Mouse (Mus musculus): ENCODE results near the gene Nr2f6. TPM values are rescaled to one million over a fixed set of nuclear protein-coding genes. Genes with fewer than 3 reads are reported as not detected.
"Not testable (repeated sequence)": the region's sequence is repeated elsewhere in the genome, so short reads cannot be mapped to it uniquely, and the experiment has no call there.

The Nr2f6 gene
- polyA plus RNA-seq, 1 experiment from 2014 or later = 18.4 TPM

DNA sequence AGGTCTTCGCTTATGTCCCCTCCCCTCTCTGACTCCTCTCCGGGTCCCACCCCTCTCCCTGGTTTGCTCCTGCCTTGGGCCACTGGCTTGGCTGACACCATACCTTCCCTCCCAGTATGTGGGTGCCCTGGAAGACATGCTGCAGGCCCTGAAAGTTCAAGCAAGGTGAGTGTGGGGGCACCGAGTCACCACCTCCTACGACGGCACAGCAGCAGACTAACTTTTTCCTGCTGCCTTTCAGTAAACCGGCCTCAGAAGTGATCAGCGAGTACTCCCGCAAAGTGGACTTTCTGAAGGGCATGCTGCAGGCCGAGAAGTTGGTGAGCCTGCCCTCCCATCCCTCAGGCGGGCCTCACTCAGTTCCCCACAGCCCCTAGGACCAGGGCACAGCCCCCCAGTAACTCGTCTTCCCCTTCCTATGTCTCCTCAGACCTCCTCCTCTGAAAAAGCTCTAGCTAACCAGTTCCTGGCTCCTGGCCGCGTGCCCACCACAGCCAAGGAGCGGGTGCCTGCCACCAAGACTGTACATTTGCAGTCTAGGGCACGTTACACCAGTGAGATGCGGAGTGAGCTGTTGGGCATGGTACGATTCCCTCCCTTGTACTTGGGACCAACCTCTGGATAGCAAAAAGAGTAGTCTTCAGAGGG, 14.1 kb downstream of the Nr2f6 start:
- DNase-seq (ENCODE audit: low spot score) = no peak

- peak; percentile 93 for DNase-seq (ENCODE audit: low spot score)
Observed at GRCm38 (mm10) chr8:71366771-71367528, 14.8 kb downstream of the Nr2f6 start, which contains the start of gene Use1. TSS of gene Use1 (plus strand) at chr8:71366848.

DNA sequence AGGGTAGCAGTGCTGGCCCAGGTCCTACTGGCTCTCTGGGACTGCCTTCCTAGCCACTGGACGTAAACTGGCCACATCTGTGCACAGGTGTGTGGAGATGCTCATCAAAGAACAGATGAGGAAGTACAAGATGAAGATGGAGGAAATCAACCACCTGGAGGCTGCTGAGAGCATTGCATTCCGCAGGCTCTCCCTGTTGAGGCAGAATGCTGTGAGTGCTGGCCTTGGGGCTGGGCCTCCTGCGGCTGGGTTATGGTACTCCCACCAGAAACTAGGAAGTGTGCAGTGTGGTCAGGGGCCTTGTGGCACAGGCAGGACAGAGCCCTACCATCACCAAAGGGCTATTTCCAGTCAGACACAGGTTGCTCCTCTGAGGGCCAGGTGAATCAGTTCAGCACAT, 23.7 kb downstream of the Nr2f6 start:
- DNase-seq (ENCODE audit: low spot score) = no peak

DNA sequence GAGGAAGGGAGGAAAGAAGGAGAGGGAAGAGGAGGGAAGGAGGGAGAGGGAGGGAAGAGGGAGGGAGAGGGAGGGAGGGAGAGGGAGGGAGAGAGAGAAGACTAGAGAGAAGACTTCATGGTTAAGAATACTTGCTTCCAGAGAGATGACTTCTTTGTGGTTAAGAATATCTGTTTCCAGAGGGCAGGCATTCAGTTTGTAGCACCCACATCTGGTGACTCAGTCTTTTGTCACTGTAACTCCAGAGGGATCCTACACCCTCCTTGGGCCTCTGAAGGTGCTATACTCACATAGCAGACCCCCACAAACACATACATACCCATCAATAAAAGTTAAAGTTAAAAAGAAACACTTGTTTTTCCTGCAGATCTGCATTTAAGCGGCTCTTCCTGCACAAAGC, 30.2 kb downstream of the Nr2f6 start:
- no peak for DNase-seq (ENCODE audit: low spot score)

DNA sequence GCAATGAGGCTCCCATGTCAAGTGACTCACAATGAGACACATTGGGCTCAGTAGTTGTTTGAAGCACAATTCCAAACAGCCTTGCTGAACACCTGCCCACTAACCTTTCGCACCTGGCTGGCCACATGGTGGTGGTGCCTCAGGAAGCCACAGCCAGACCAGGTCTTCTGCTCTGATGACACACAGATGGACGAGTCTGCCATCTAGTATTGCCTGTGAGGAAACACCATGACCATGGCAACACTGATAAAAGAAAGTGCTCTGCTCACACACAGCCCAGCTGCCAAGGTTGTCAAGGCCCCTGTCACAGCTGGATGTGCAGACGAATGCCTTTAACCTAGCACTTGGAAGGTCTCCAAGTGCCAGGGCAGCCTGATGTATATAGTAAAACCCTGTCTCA, 30.6 kb downstream of the Nr2f6 start:
- DNase-seq (ENCODE audit: low spot score) = no peak

GRCm38 (mm10) chr8:71346581-71346980, 35.2 kb downstream of the Nr2f6 start:
- DNase-seq (ENCODE audit: low spot score) = no peak

DNA sequence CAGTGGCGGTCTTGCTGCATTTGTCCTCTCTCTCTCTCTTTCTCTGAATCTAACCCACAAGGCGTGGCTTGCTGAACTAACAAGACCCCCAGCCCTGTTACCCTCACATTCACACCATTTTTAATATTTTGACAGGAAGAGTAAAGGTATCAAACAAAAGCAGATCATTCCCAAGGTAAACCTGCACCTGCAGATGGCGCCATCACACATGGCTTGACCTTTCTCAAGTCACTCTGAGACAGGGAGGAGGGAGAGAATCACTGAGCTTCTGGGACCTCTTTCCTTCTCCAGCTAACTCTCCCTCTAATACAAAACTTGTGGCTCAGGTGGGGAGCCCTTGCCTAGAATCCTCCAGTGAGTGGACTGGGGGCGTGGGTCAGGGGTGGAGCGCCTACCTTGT, 41.1 kb downstream of the Nr2f6 start:
- peak; percentile 32 for DNase-seq (ENCODE audit: low spot score)

DNA sequence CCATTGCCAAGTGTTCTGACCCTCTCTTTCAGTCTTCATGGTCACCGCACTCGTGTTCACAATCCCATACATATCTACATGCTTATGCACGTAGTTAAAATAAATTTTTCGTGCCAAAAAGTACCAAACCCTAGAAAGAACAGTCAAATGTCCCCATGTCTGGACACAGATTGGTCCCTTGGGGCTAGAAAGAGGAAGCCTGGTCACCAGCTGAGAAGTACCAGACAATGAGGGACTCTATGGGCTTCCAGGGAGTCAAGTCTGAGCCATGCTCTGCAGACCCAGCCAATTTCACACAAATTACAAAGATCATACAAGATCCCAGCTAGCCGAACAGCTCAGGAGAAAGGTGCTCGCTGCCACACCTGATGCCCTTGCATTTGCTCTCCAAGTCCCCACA, 43.9 kb downstream of the Nr2f6 start:
- DNase-seq (ENCODE audit: low spot score) = not testable (repeated sequence)

DNA sequence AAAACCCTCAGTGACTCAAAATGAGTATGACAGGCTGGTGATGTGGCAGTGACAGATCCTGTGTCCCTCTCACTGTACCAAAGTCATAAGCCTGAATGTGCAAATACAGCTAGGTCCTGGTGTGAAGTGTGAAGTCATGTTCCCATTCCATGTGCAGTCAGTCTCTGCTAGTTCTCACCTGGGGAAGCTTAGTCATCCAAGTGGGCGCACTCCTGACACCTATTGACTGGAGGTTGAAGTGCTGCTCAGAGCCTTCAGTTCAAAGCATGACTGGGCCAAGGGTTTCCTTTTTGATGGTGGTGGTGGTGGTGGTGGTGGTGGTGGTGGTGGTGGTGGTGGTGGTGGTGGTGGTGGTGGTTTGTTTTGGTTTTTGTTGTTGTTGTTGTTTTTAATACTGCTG, 56.9 kb downstream of the Nr2f6 start:
- peak; percentile 38 for DNase-seq (ENCODE audit: low spot score)

Other genes with a start within 250 kb of the Nr2f6 start
- 16.4 and 18.7 TPM in 2 replicates for gene Myo9b, start 109.2 kb downstream of the Nr2f6 start, polyA plus RNA-seq (2015; fragmentation: Nextera tagmentation; extraction: Ambion mirVana)
- 39.3 and 48.6 TPM in 2 replicates for gene Haus8, start 109.0 kb downstream of the Nr2f6 start, polyA plus RNA-seq (2015; fragmentation: Nextera tagmentation; extraction: Ambion mirVana)
- gene Use1, start 15.1 kb downstream of the Nr2f6 start, polyA plus RNA-seq (2015; fragmentation: Nextera tagmentation; extraction: Ambion mirVana) = 143 and 152 TPM in 2 replicates
- 17.4 and 19.2 TPM in 2 replicates for gene Ocel1, start 10.7 kb downstream of the Nr2f6 start, polyA plus RNA-seq (2015; fragmentation: Nextera tagmentation; extraction: Ambion mirVana)
- 4.7 and 5.1 TPM in 2 replicates for gene Ushbp1, start 13.8 kb upstream of the Nr2f6 start, polyA plus RNA-seq (2015; fragmentation: Nextera tagmentation; extraction: Ambion mirVana)
- gene Babam1, start 14.9 kb upstream of the Nr2f6 start, polyA plus RNA-seq (2015; fragmentation: Nextera tagmentation; extraction: Ambion mirVana) = 83.2 and 87.4 TPM in 2 replicates
- gene Ankle1, start 24.1 kb upstream of the Nr2f6 start, polyA plus RNA-seq (2015; fragmentation: Nextera tagmentation; extraction: Ambion mirVana) = 15.3 and 25.1 TPM in 2 replicates
- gene Abhd8, start 81.7 kb upstream of the Nr2f6 start, polyA plus RNA-seq (2015; fragmentation: Nextera tagmentation; extraction: Ambion mirVana) = 190 and 219 TPM in 2 replicates
- 221 TPM in 2 replicates for gene Mrpl34, start 83.0 kb upstream of the Nr2f6 start, polyA plus RNA-seq (2015; fragmentation: Nextera tagmentation; extraction: Ambion mirVana)
- gene Dda1, start 87.2 kb upstream of the Nr2f6 start, polyA plus RNA-seq (2015; fragmentation: Nextera tagmentation; extraction: Ambion mirVana) = 154 and 157 TPM in 2 replicates
- gene Ano8, start 104.0 kb upstream of the Nr2f6 start, polyA plus RNA-seq (2015; fragmentation: Nextera tagmentation; extraction: Ambion mirVana) = 0.68 and 1.4 TPM in 2 replicates
- gene Gtpbp3, start 106.1 kb upstream of the Nr2f6 start, polyA plus RNA-seq (2015; fragmentation: Nextera tagmentation; extraction: Ambion mirVana) = 17.8 TPM in 2 replicates
- gene Plvap, start 129.8 kb upstream of the Nr2f6 start, polyA plus RNA-seq (2015; fragmentation: Nextera tagmentation; extraction: Ambion mirVana) = 27.5 and 31.6 TPM in 2 replicates
- gene Ccdc194, start 143.8 kb upstream of the Nr2f6 start, polyA plus RNA-seq (2015; fragmentation: Nextera tagmentation; extraction: Ambion mirVana) = 0.08 and 0.15 TPM in 2 replicates
- 158 TPM in 2 replicates for gene Bst2, start 155.5 kb upstream of the Nr2f6 start, polyA plus RNA-seq (2015; fragmentation: Nextera tagmentation; extraction: Ambion mirVana)
- 98.3 and 101 TPM in 2 replicates for gene Mvb12a, start 161.0 kb upstream of the Nr2f6 start, polyA plus RNA-seq (2015; fragmentation: Nextera tagmentation; extraction: Ambion mirVana)
- gene Tmem221, start 176.9 kb upstream of the Nr2f6 start, polyA plus RNA-seq (2015; fragmentation: Nextera tagmentation; extraction: Ambion mirVana) = 13.0 and 13.1 TPM in 2 replicates
- 1.1 and 1.3 TPM in 2 replicates for gene Nxnl1, start 184.6 kb upstream of the Nr2f6 start, polyA plus RNA-seq (2015; fragmentation: Nextera tagmentation; extraction: Ambion mirVana)
- 32.4 and 33.8 TPM in 2 replicates for gene Slc27a1, start 186.9 kb upstream of the Nr2f6 start, polyA plus RNA-seq (2015; fragmentation: Nextera tagmentation; extraction: Ambion mirVana)
- gene Pgls, start 210.2 kb upstream of the Nr2f6 start, polyA plus RNA-seq (2015; fragmentation: Nextera tagmentation; extraction: Ambion mirVana) = 340 and 346 TPM in 2 replicates
- gene Fam129c, start 215.7 kb upstream of the Nr2f6 start, polyA plus RNA-seq (2015; fragmentation: Nextera tagmentation; extraction: Ambion mirVana) = 9.4 and 11.2 TPM in 2 replicates
- 37.9 and 38.9 TPM in 2 replicates for gene Colgalt1, start 229.0 kb upstream of the Nr2f6 start, polyA plus RNA-seq (2015; fragmentation: Nextera tagmentation; extraction: Ambion mirVana)